Mouse (Mus musculus) CH12.LX (cell line): ENCODE measurements around the gene Gstt2. TPM values are rescaled to one million over a fixed set of nuclear protein-coding genes. Genes with fewer than 3 reads are reported as not detected.

Experiments
- DNase-seq: peaks from one replicate; pipeline ENCODE4 v3.0.0-alpha.2; 2013; ENCODE audit errors: extremely low read depth
- H3K27ac ChIP-seq: 2 replicates; pipeline ENCODE4 v1.5.1; 2012; ENCODE audit warnings: low read depth, mild to moderate bottlenecking, control low read depth, moderate library complexity; ENCODE audit not compliant: insufficient read depth
- H3K27me3 ChIP-seq: replicated peaks from 2 replicates; pipeline ENCODE3; 2012; ENCODE audit warnings: inconsistent platforms
- H3K36me3 ChIP-seq, 2 experiments: replicated peaks in 1 of 2; 2 replicates each; pipeline versions ENCODE3 to v1.6.1; 2012; ENCODE audit warnings: inconsistent platforms in 1 of 2, low read length in 1 of 2, mild to moderate bottlenecking in 1 of 2, mixed read lengths in 1 of 2, moderate library complexity in 1 of 2; ENCODE audit not compliant: control insufficient read depth in 1 of 2, insufficient read depth in 1 of 2
- H3K4me1 ChIP-seq, 2 experiments: 2 replicates each; pipeline ENCODE4 v1.6.1; 2012; ENCODE audit warnings: inconsistent platforms in 1 of 2, moderate library complexity in 1 of 2; ENCODE audit not compliant: insufficient read depth in 2 of 2, control insufficient read depth in 1 of 2
- H3K4me2 ChIP-seq: 2 replicates; pipeline ENCODE4 v1.6.1; 2012; ENCODE audit warnings: low read depth, mild to moderate bottlenecking, control low read depth; ENCODE audit not compliant: poor library complexity, insufficient read depth, severe bottlenecking
- H3K4me3 ChIP-seq, 3 experiments: fragments of 150-350 bp in 1 of 3; sonication (generic) in 1 of 3; replicated peaks in 1 of 3; 2 replicates each; pipeline versions ENCODE3 to v1.5.1; 2011 to 2012; ENCODE audit warnings: low read depth in 2 of 3, low read length in 2 of 3, mild to moderate bottlenecking in 2 of 3, moderate library complexity in 2 of 3, control low read depth in 1 of 3, improper control_type of control experiment in 1 of 3, inconsistent platforms in 1 of 3, mixed read lengths in 1 of 3; ENCODE audit not compliant: poor library complexity in 1 of 3
- H3K79me2 ChIP-seq: replicated peaks from 2 replicates; pipeline ENCODE4 v1.6.1; 2012; ENCODE audit warnings: mild to moderate bottlenecking, moderate library complexity; ENCODE audit not compliant: control insufficient read depth, poor library complexity, insufficient read depth, severe bottlenecking; ENCODE audit errors: extremely low read depth
- H3K9ac ChIP-seq: 2 replicates; pipeline ENCODE4 v1.6.1; 2012; ENCODE audit warnings: low read depth, mild to moderate bottlenecking, control low read depth, moderate library complexity; ENCODE audit not compliant: insufficient read depth
- H3K9me3 ChIP-seq: replicated peaks from 2 replicates; pipeline ENCODE3; 2012; ENCODE audit warnings: low read length, inconsistent platforms, mixed read lengths
- BHLHE40 ChIP-seq: IDR thresholded peaks from 2 replicates; pipeline ENCODE4 v1.6.1; 2011; ENCODE audit warnings: mild to moderate bottlenecking, low read depth, low read length, improper control_type of control experiment
- CHD2 ChIP-seq: IDR thresholded peaks from 2 replicates; pipeline ENCODE4 v1.6.1; 2011; ENCODE audit warnings: low read length, improper control_type of control experiment
- CTCF ChIP-seq, 2 experiments: IDR thresholded peaks in 1 of 2; conservative IDR thresholded peaks in 1 of 2; 2 replicates each; pipeline ENCODE4 v1.5.1; 2011 to 2012; ENCODE audit warnings: low read depth in 2 of 2, low read length in 2 of 2, improper control_type of control experiment in 1 of 2, inconsistent platforms in 1 of 2, mild to moderate bottlenecking in 1 of 2, moderate library complexity in 1 of 2
- E2F4 ChIP-seq: IDR thresholded peaks from 2 replicates; pipeline ENCODE4 v1.6.1; 2011; ENCODE audit warnings: low read depth, low read length, improper control_type of control experiment; ENCODE audit not compliant: insufficient replicate concordance
- ELF1 ChIP-seq: IDR thresholded peaks from 2 replicates; pipeline ENCODE4 v1.6.1; 2014; ENCODE audit warnings: low read depth, mild to moderate bottlenecking, inconsistent platforms, low read length, improper control_type of control experiment
- IRF4 ChIP-seq: IDR thresholded peaks from 2 replicates; pipeline ENCODE4 v1.6.1; 2014; ENCODE audit warnings: low read depth, mild to moderate bottlenecking, inconsistent platforms, low read length, improper control_type of control experiment
- JUN ChIP-seq: IDR thresholded peaks from 2 replicates; pipeline ENCODE4 v1.6.1; 2011; ENCODE audit warnings: low read depth, mild to moderate bottlenecking, low read length, improper control_type of control experiment, moderate library complexity; ENCODE audit not compliant: insufficient read depth
- JUND ChIP-seq: conservative IDR thresholded peaks from 2 replicates; pipeline ENCODE4 v1.6.1; 2011; ENCODE audit warnings: low read depth, low read length, improper control_type of control experiment
- KAT2A ChIP-seq: IDR thresholded peaks from 2 replicates; pipeline ENCODE4 v1.6.1; 2012; ENCODE audit warnings: low read length, improper control_type of control experiment, inconsistent platforms; ENCODE audit not compliant: insufficient replicate concordance
- MAFK ChIP-seq: IDR thresholded peaks from 2 replicates; pipeline ENCODE4 v1.6.1; 2011; ENCODE audit warnings: low read length, improper control_type of control experiment; ENCODE audit not compliant: insufficient replicate concordance
- MAX ChIP-seq: IDR thresholded peaks from 2 replicates; pipeline ENCODE4 v1.6.1; 2011; ENCODE audit warnings: low read length, improper control_type of control experiment
- MAZ ChIP-seq: IDR thresholded peaks from 2 replicates; pipeline ENCODE4 v1.6.1; 2012; ENCODE audit warnings: low read depth, mild to moderate bottlenecking, inconsistent platforms, low read length, improper control_type of control experiment, moderate library complexity
- MYC ChIP-seq: IDR thresholded peaks from 2 replicates; pipeline ENCODE4 v1.6.1; 2011; ENCODE audit warnings: low read depth, mild to moderate bottlenecking, improper control_type of control experiment, low read length
- NRF1 ChIP-seq: IDR thresholded peaks from 2 replicates; pipeline ENCODE4 v1.6.1; 2014; ENCODE audit warnings: low read depth, mild to moderate bottlenecking, inconsistent platforms, low read length, improper control_type of control experiment, moderate library complexity
- PAX5 ChIP-seq: IDR thresholded peaks from 2 replicates; pipeline ENCODE4 v1.6.1; 2012; ENCODE audit warnings: low read length, inconsistent platforms, mixed read lengths
- SIN3A ChIP-seq: IDR thresholded peaks from 2 replicates; pipeline ENCODE4 v1.6.1; 2012; ENCODE audit warnings: low read length, improper control_type of control experiment, inconsistent platforms
- TBP ChIP-seq: conservative IDR thresholded peaks from 2 replicates; pipeline ENCODE4 v1.6.1; 2011; ENCODE audit warnings: low read depth, low read length, improper control_type of control experiment
- TCF12 ChIP-seq: IDR thresholded peaks from 2 replicates; pipeline ENCODE4 v1.6.1; 2014; ENCODE audit warnings: low read depth, mild to moderate bottlenecking, inconsistent platforms, low read length, improper control_type of control experiment
- USF1 ChIP-seq: IDR thresholded peaks from 2 replicates; pipeline ENCODE4 v1.6.1; 2014; ENCODE audit warnings: low read depth, mild to moderate bottlenecking, inconsistent platforms, low read length, improper control_type of control experiment
- ZKSCAN1 ChIP-seq: IDR thresholded peaks from 2 replicates; pipeline ENCODE4 v1.6.1; 2012; ENCODE audit warnings: low read depth, inconsistent platforms, low read length, improper control_type of control experiment, borderline replicate concordance
- ZNF384 ChIP-seq: IDR thresholded peaks from 2 replicates; pipeline ENCODE4 v1.6.1; 2012; ENCODE audit warnings: low read depth, low read length, improper control_type of control experiment, inconsistent platforms
- dilution Hi-C: fragments of 300-500 bp; cut with MboI; formaldehyde crosslinking; loops from 2 replicates; pipeline ENCODE4 v1.14.3; 2020; ENCODE audit warnings: low sequenced_read_pairs; ENCODE audit not compliant: extremely low pct_unique_long_range_greater_than_20kb, extremely low pct_ligation_motif_present
- in situ Hi-C: fragments of 300-500 bp; cut with MboI; formaldehyde crosslinking; loops from 3 replicates; pipeline ENCODE4 v1.14.3; 2019; ENCODE audit warnings: low sequenced_read_pairs, low pct_ligation_motif_present, low pct_unique_long_range_greater_than_20kb, mixed read lengths
- polyA plus RNA-seq: library from polyadenylated mRNA; unstranded; fragments of >175 nt; gene quantifications from 2 replicates; pipeline ENCODE4 v1.2.1, GENCODE M21; 2012; ENCODE audit warnings: low read depth; ENCODE audit not compliant: insufficient read length
- total RNA-seq, 2 experiments: library from RNA; depleted of rRNA; stranded (reverse); fragments of 300-350 nt in 1 of 2; fragments of >200 nt in 1 of 2; gene quantifications; 2 replicates each; pipeline ENCODE4 v1.2.3; 2012 to 2014

Gene Gstt2
- total and polyA plus RNA-seq, 3 experiments = 126 to 253 (median 197) TPM

- dilution Hi-C loops = no loop called here
- Histone ChIP-seq H3K27ac (no peak overlapping the region), H3K4me2 (no peak overlapping the region)
Observed at GRCm38 (mm10) chr10:75878836-75879235, 41.6 kb upstream of the Gstt2 start.

GRCm38 (mm10) chr10:75873543-75874170, 36.4 kb upstream of the Gstt2 start:
- no peak overlapping the region for H3K9ac ChIP-seq
- in situ Hi-C loops = no loop called here
- TF ChIP-seq JUN (no peak), PAX5 (no peak), MYC (no peak), E2F4 (no peak), CHD2 (no peak), JUND (no peak), KAT2A (no peak), IRF4 (no peak), MAX (no peak), BHLHE40 (no peak), MAFK (no peak), USF1 (no peak), ZKSCAN1 (no peak), SIN3A (no peak), TBP (no peak), TCF12 (no peak), CTCF (conservative IDR thresholded peaks at IDR 0.05 in 1 of 2, IDR thresholded peaks at IDR 0.05 in 1 of 2; ENCODE audit: low read depth in 2 of 2, low read length in 2 of 2) (no peak), NRF1 (no peak), ZNF384 (no peak)
- TF ChIP-seq, all 38 proteins: peak for 0
- Histone ChIP-seq H3K4me1 (no peaks in the 10 kb centered on the region; a peak in 1 of 4 replicates), H3K36me3 (no peaks in the 10 kb centered on the region), H3K79me2 (no peaks in the 10 kb centered on the region), H3K27me3 (no peaks in the 10 kb centered on the region), H3K27ac (no peak overlapping the region), H3K4me2 (no peak overlapping the region), H3K4me3 (no peak overlapping the region), H3K9me3 (no peaks in the 10 kb centered on the region)
- DNase-seq = no peak
- dilution Hi-C loops = no loop called here

More at GRCm38 (mm10) chr10:75878836-75879235, 41.6 kb upstream of the Gstt2 start:
- TF ChIP-seq KAT2A (no peak), ELF1 (no peak), BHLHE40 (no peak), MAZ (no peak), JUND (no peak), MAFK (no peak), SIN3A (no peak), MAX (no peak)
- TF ChIP-seq, all 38 proteins: peak for 0
- Histone ChIP-seq H3K79me2 (no peaks in the 10 kb centered on the region), H3K9ac (no peak overlapping the region), H3K4me3 (no peak overlapping the region), H3K9me3 (no peaks in the 10 kb centered on the region), H3K4me1 (peaks cover 0 to 5% of the 10 kb centered on the region in 2 experiments; a peak in 2 of 4 replicates), H3K36me3 (no peaks in the 10 kb centered on the region), H3K27me3 (no peaks in the 10 kb centered on the region)
- in situ Hi-C loops = no loop called here
- DNase-seq = no peak
